Mouse (Mus musculus) G1E (cell line): ENCODE data around the gene Clasp1. TPM values are rescaled to one million over a fixed set of nuclear protein-coding genes. Genes with fewer than 3 reads are reported as not detected.

ENCODE experiments used
- ATAC-seq: 2 replicates; pipeline ENCODE4 v1.8.0; 2016; ENCODE audit warnings: mild to moderate bottlenecking; ENCODE audit not compliant: insufficient number of reproducible peaks, poor library complexity, low FRiP score, severe bottlenecking; ENCODE audit errors: extremely low read depth
- DNase-seq: peaks from one replicate; pipeline ENCODE4 v3.0.0; 2012; ENCODE audit warnings: low spot score
- H3K27me3 ChIP-seq: 2 replicates; pipeline ENCODE4 v1.6.1; 2012; ENCODE audit warnings: mild to moderate bottlenecking, low read length, inconsistent platforms; ENCODE audit not compliant: insufficient read depth
- H3K36me3 ChIP-seq: replicated peaks from 2 replicates; pipeline ENCODE3; 2012; ENCODE audit warnings: mild to moderate bottlenecking, inconsistent platforms
- H3K4me1 ChIP-seq: 2 replicates; pipeline ENCODE4 v1.6.1; 2012; ENCODE audit warnings: low read depth, low read length, inconsistent platforms, mixed read lengths; ENCODE audit not compliant: insufficient read depth
- H3K4me3 ChIP-seq: 2 replicates; pipeline ENCODE4 v1.5.1; 2012; ENCODE audit warnings: low read depth, mild to moderate bottlenecking, inconsistent platforms, low read length, moderate library complexity, mixed read lengths
- H3K9me3 ChIP-seq: replicated peaks from 2 replicates; pipeline ENCODE4 v1.6.1; 2012; ENCODE audit warnings: inconsistent platforms
- CTCF ChIP-seq: IDR thresholded peaks from 2 replicates; pipeline ENCODE4 v1.5.1; 2012; ENCODE audit warnings: low read depth, low read length, inconsistent platforms, mixed read lengths
- GATA1 ChIP-seq: IDR thresholded peaks from 2 replicates; pipeline ENCODE4 v1.6.1; 2012; ENCODE audit warnings: borderline replicate concordance, low read length, inconsistent platforms, mixed read lengths
- GATA2 ChIP-seq: IDR thresholded peaks from 2 replicates; pipeline ENCODE4 v1.6.1; 2012; ENCODE audit warnings: low read depth, low read length, inconsistent platforms, borderline replicate concordance
- POLR2AphosphoS5 ChIP-seq: IDR thresholded peaks from 2 replicates; pipeline ENCODE4 v1.6.1; 2012; ENCODE audit warnings: low read depth, low read length, inconsistent platforms; ENCODE audit not compliant: insufficient replicate concordance
- TAL1 ChIP-seq: conservative IDR thresholded peaks from 2 replicates; pipeline ENCODE4 v1.6.1; 2012; ENCODE audit warnings: low read depth, low read length, inconsistent platforms, mixed read lengths
- polyA plus RNA-seq: library from polyadenylated mRNA; stranded (reverse); fragments of >175 nt; gene quantifications from 2 replicates; pipeline ENCODE4 v1.2.3, GENCODE M21; 2012
- total RNA-seq, 2 experiments: library from RNA; stranded (forward) in 1 of 2; stranded (reverse) in 1 of 2; fragments of 200-1000 nt in 1 of 2; fragments of >200 nt in 1 of 2; fragmentation: Nextera tagmentation in 1 of 2; gene quantifications; 2 replicates each; pipeline ENCODE4 v1.2.3; 2014 to 2017

Gene Clasp1
- total and polyA plus RNA-seq, 3 experiments, result 39.6 to 86.9 (median 51.2) TPM

- ATAC-seq (no peak), DNase-seq (no peak)
- Histone ChIP-seq H3K4me3 (no peak overlapping the region), H3K9me3 (no peaks in the 10 kb centered on the region), H3K36me3 (peaks cover 83% of the 10 kb centered on the region), H3K4me1 (no peaks in the 10 kb centered on the region), H3K27me3 (no peaks in the 10 kb centered on the region)
- TF ChIP-seq TAL1 (no peak), CTCF (no peak), GATA2 (no peak), GATA1 (no peak), POLR2AphosphoS5 (no peak)
Observed at GRCm38 (mm10) chr1:118539046-118539445, 150.2 kb downstream of the Clasp1 start.

GRCm38 (mm10) chr1:118542880-118543279, 154.0 kb downstream of the Clasp1 start:
- H3K27me3 ChIP-seq, result no peaks in the 10 kb centered on the region
- H3K36me3 ChIP-seq, result peaks cover 88% of the 10 kb centered on the region
- H3K4me1 ChIP-seq, result no peaks in the 10 kb centered on the region
- DNase-seq (no peak), ATAC-seq (no peak)
- no peak overlapping the region for H3K4me3 ChIP-seq
- H3K9me3 ChIP-seq, result no peaks in the 10 kb centered on the region
- TF ChIP-seq POLR2AphosphoS5 (no peak), GATA2 (no peak), TAL1 (no peak), GATA1 (no peak), CTCF (no peak)

DNA sequence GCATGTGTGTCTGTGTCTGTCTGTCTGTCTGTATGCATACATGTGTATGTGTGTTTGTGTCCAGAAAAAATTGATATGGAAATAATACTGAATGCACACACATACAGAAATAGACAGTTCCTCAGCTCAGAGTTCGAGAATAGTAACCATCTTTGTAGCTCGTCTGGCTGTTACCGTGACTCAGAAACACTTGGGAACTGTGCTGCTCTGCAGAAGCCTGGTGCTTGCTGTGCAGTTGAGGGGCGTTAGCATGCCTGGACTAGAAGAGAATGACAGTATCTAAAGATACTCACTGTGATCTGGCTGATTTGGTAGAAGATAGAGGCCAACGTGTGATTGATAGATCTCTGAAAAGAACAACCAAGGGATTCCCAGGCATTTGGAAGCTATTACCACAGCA, 159.9 kb downstream of the Clasp1 start:
- Histone ChIP-seq H3K27me3 (no peaks in the 10 kb centered on the region), H3K4me3 (no peak overlapping the region), H3K4me1 (no peaks in the 10 kb centered on the region; the same call in 1 of the 2 replicates), H3K36me3 (peaks cover 88% of the 10 kb centered on the region), H3K9me3 (no peaks in the 10 kb centered on the region)
- ATAC-seq (no peak), DNase-seq (no peak)
- TF ChIP-seq GATA1 (no peak), POLR2AphosphoS5 (no peak), TAL1 (no peak), GATA2 (no peak), CTCF (no peak)

- no peaks in the 10 kb centered on the region; the same call in 1 of the 2 replicates for H3K4me1 ChIP-seq
- DNase-seq, result no peak
- no peak overlapping the region for H3K4me3 ChIP-seq
- H3K27me3 ChIP-seq, result no peaks in the 10 kb centered on the region
- ATAC-seq, result no peak
- TF ChIP-seq GATA2 (no peak), CTCF (no peak), GATA1 (no peak), TAL1 (no peak), POLR2AphosphoS5 (no peak)
- H3K9me3 ChIP-seq, result no peaks in the 10 kb centered on the region
- peaks cover 90% of the 10 kb centered on the region for H3K36me3 ChIP-seq
Observed at GRCm38 (mm10) chr1:118551152-118551551, 162.3 kb downstream of the Clasp1 start.

DNA sequence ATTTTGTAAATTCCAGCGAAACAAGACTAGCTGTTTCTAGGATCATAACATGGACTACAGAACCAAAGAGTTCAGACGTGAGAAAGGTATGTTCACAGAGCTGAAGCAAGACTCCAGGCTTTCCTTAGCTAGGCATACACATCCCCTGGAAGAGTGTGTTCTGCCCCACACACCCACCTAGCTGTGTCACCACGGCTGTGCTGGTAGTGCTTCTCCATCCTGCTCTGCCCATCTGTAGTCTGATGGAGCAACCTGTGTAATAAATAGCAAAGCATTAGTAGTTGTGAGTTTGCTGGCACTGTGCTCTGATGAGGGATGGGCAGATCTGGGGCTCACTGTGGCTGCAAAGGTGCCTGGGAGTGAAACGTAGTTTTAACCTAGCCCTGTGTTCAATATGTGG, 163.2 kb downstream of the Clasp1 start:
- Histone ChIP-seq H3K4me3 (no peak overlapping the region), H3K27me3 (no peaks in the 10 kb centered on the region), H3K9me3 (no peaks in the 10 kb centered on the region), H3K36me3 (peaks cover 91% of the 10 kb centered on the region), H3K4me1 (no peaks in the 10 kb centered on the region; the same call in 1 of the 2 replicates)
- TF ChIP-seq GATA2 (no peak), TAL1 (no peak), POLR2AphosphoS5 (no peak), CTCF (no peak), GATA1 (no peak)
- ATAC-seq, result no peak
- no peak for DNase-seq

GRCm38 (mm10) chr1:118553045-118553444, 164.2 kb downstream of the Clasp1 start:
- DNase-seq (no peak), ATAC-seq (0 out of 2 replicates have a peak, but pooled peaks have one; percentile 34)
- Histone ChIP-seq H3K4me3 (no peak overlapping the region), H3K27me3 (no peaks in the 10 kb centered on the region), H3K4me1 (no peaks in the 10 kb centered on the region; the same call in 1 of the 2 replicates), H3K36me3 (peaks cover 90% of the 10 kb centered on the region), H3K9me3 (no peaks in the 10 kb centered on the region)
- no peak for TF ChIP-seq GATA2
- no peak for TF ChIP-seq GATA1
- no peak for TF ChIP-seq TAL1
- no peak for TF ChIP-seq CTCF
- no peak for TF ChIP-seq POLR2AphosphoS5
